Mouse (Mus musculus) midbrain, postnatal 0 days (tissue): ENCODE data around the gene Cox6b1. TPM values are rescaled to one million over a fixed set of nuclear protein-coding genes. Genes with fewer than 3 reads are reported as not detected.

ENCODE experiments used
- ATAC-seq: fragments of 200-750 bp; cut with Nextera tagmentation; 2 replicates; pipeline ENCODE4 v1.8.0; 2017; ENCODE audit warnings: moderate number of reproducible peaks, mild to moderate bottlenecking, moderate TSS enrichment, moderate library complexity; ENCODE audit not compliant: low FRiP score
- DNase-seq: peaks from one replicate; pipeline ENCODE4 v3.0.0-alpha.2; 2015; ENCODE audit warnings: low spot score
- H3K27ac ChIP-seq: fragments of 300-500 bp; sonication (generic); 2 replicates; pipeline ENCODE4 v1.5.1; 2014; ENCODE audit warnings: low read depth, mild to moderate bottlenecking, low read length, mixed read lengths
- H3K27me3 ChIP-seq: fragments of 300-500 bp; sonication (generic); 2 replicates; pipeline ENCODE4 v1.6.1; 2014; ENCODE audit warnings: low read length, control low read depth, mixed read lengths; ENCODE audit not compliant: insufficient read depth
- H3K36me3 ChIP-seq: fragments of 300-500 bp; sonication (generic); 2 replicates; pipeline ENCODE4 v1.6.1; 2014; ENCODE audit warnings: low read length, control low read depth, mixed read lengths; ENCODE audit not compliant: insufficient read depth
- H3K4me1 ChIP-seq: fragments of 300-500 bp; sonication (generic); 2 replicates; pipeline ENCODE4 v1.6.1; 2014; ENCODE audit warnings: mild to moderate bottlenecking, control low read depth, antibody characterized with exemption, low read length, mixed read lengths; ENCODE audit not compliant: insufficient read depth
- H3K4me2 ChIP-seq: fragments of 300-500 bp; sonication (generic); 2 replicates; pipeline ENCODE4 v1.6.1; 2014; ENCODE audit warnings: low read depth, mild to moderate bottlenecking, low read length, mixed read lengths; ENCODE audit not compliant: poor library complexity, severe bottlenecking
- H3K4me3 ChIP-seq: fragments of 300-500 bp; sonication (generic); 2 replicates; pipeline ENCODE4 v1.5.1; 2014; ENCODE audit warnings: low read depth, mild to moderate bottlenecking, low read length, moderate library complexity
- H3K9ac ChIP-seq: fragments of 300-500 bp; sonication (generic); replicated peaks from 2 replicates; pipeline ENCODE4 v1.6.1; 2014; ENCODE audit warnings: mild to moderate bottlenecking, low read length, moderate library complexity, mixed read lengths; ENCODE audit not compliant: poor library complexity, severe bottlenecking
- H3K9me3 ChIP-seq: fragments of 300-500 bp; sonication (generic); 2 replicates; pipeline ENCODE4 v1.6.1; 2016; ENCODE audit warnings: low read length, control low read depth
- CTCF ChIP-seq: IDR thresholded peaks from 2 replicates; pipeline ENCODE4 v1.5.1; 2016; ENCODE audit warnings: antibody characterized with exemption, mild to moderate bottlenecking
- whole genome bisulfite sequencing: fragments of 180-500 bp; shearing (Covaris S2); extraction: QIAGEN DNeasy Blood & Tissue Kit; methylation state at CpG from one replicate; pipeline ENCODE4 v1.1.7; 2014; 5-methylcytosine and 5-hydroxymethylcytosine counted together
- polyA plus RNA-seq: library from polyadenylated mRNA; unstranded; fragments of >200 nt; fragmentation: Nextera tagmentation; extraction: Ambion mirVana; gene quantifications from 2 replicates; pipeline ENCODE4 v1.2.1, GENCODE M21; 2015
- total RNA-seq: library from RNA; depleted of rRNA; stranded (reverse); fragments of >200 nt; gene quantifications from 2 replicates; pipeline ENCODE4 v1.2.3, GENCODE M21; 2014; rRNA removed

The Cox6b1 gene
- total RNA-seq (310 and 337 TPM in 2 replicates), polyA plus RNA-seq (1,351 and 1,409 TPM in 2 replicates)

DNA sequence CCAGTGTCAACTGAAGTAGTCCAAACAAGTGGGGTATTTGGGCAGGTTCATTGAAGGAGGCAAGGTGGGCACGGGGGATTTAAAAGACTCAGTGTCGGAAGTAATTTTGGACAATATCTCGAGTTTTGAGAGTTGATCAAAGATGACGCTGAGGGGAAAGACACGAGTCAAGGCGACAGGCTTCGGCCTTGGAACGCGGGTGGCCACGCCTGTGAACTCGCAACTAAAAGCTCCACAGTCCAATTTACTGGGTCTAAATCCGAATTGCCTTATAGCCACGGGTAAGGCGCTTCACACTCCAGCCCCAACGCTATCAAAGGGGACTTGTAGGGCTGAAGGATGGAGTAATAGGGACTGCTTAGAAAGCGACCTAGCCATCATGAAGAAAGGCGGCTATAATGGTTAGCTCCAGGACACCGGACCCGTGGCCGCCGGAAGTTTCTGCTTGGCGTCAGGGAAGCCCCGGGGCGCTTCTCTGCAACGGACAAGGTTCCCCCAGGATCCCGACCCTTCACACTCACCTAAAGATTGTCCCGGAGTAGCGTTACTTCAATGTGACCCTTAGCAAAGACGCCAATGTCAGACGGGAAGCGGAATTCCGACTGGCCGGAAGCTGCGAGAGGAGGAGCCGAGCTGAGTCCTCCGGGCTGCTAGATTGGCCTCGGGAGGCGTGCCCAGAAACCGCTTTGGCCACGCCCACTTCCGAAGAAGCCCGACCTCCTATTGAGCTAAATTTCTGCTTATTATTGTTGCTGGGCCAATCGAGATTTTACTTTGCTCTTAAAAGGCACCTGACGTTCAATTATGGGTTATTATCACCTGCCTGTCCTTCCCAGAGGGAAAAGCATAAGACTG, at the start of gene Cox6b1:
Gene Cox6b1 (minus strand): TSS at position 622 of the 855 bp plus-strand sequence.
- Histone ChIP-seq H3K9ac (peak within 1 kb of the TSS; percentile 82), H3K9me3 (no peaks in the 10 kb centered on the region), H3K36me3 (peaks cover 4% of the 10 kb centered on the region; the same call in 1 of the 2 replicates), H3K27ac (peak within 1 kb of the TSS; percentile 67), H3K4me3 (peak within 1 kb of the TSS; percentile 80), H3K27me3 (peaks cover under 1% of the 10 kb centered on the region; the same call in 1 of the 2 replicates), H3K4me2 (peak within 1 kb of the TSS; percentile 82), H3K4me1 (no peaks in the 10 kb centered on the region; the same call in 1 of the 2 replicates)
- peak; percentile 90 for ATAC-seq
- 2% methylated on average over 44 of the region's 44 CpGs for WGBS
- no peak for TF ChIP-seq CTCF
- peak; percentile 95 for DNase-seq

DNA sequence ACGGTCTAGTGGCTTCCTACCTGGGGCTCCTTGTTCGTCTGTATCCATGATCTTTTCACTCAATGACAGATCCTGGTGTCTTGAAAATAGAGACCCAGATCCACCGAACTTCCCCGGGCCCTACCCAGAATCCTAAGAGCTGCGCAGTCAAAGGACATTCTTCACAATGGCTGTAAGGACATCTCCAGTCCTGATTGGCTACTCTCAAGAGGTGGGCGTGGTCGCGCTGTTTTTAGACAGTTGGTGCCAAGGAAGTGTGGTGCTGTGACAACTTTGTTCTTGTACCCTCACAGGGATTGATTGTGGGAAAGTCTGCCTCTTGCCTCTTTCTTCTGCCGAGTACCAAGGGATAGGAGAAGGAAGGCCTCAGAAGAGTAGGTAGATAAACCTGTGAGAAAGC, 45.5 kb upstream of the Cox6b1 start, which contains the start of gene Pmis2:
Gene Pmis2 (minus strand): TSS at position 126 of the 400 bp plus-strand sequence.
- no peaks in the 10 kb centered on the region for H3K4me1 ChIP-seq
- no peak within 1 kb of the TSS for H3K4me3 ChIP-seq
- TF ChIP-seq CTCF = no peak
- H3K4me2 ChIP-seq = no peak within 1 kb of the TSS
- no peak within 1 kb of the TSS for H3K9ac ChIP-seq
- no peaks in the 10 kb centered on the region for H3K9me3 ChIP-seq
- WGBS = 71% methylated on average over 9 of the region's 9 CpGs
- H3K27me3 ChIP-seq = peaks cover 7% of the 10 kb centered on the region; the same call in 1 of the 2 replicates
- H3K27ac ChIP-seq = no peak within 1 kb of the TSS
- DNase-seq = no peak
- no peak for ATAC-seq
- H3K36me3 ChIP-seq = no peaks in the 10 kb centered on the region

DNA sequence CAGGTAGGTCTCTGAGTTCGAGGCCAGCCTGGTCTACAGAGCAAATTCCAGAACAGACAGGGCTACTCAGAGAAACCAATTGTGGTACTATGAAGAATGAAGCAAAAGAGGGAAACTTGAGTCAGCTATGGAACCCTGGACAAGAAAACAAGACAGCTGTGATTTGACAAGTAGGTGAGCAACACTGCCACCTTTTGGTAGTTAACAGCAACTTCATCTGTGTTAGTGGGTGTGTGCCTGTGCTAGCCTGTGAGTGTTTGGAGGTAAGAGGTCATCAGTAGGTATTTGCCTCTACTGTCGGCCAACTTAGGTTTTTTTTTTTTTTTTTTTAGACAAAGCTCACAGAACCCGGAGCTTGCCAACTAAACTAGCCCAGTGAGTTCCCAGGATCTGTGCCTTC, 43.3 kb upstream of the Cox6b1 start:
- Histone ChIP-seq H3K4me2 (no peak overlapping the region), H3K27ac (no peak overlapping the region), H3K4me1 (no peaks in the 10 kb centered on the region), H3K4me3 (no peak overlapping the region), H3K9ac (no peak overlapping the region), H3K36me3 (no peaks in the 10 kb centered on the region), H3K27me3 (peaks cover 7% of the 10 kb centered on the region; the same call in 1 of the 2 replicates), H3K9me3 (no peaks in the 10 kb centered on the region)
- DNase-seq (peak; percentile 8), ATAC-seq (no peak)
- TF ChIP-seq CTCF = peak; percentile 42
- 46% methylated on average over 3 of the region's 3 CpGs for WGBS

DNA sequence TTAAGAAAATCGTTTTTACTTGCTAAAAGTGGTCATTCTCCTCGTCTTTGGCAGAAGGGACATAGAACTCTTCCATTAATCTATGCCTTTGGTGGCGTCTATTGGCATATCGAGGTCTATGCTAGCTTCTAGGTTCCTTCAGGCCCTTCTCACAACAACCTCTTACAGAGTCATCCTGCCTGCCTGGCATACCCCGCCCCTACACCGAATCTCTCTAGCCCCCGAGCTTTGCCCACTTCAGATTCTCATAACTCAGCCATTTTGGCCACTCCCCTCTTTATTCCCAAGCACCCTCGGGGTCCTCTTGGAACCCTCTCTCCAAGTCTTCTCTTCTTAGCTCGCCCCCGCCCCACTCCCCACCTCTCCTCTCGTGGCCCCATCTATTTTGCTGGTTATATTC, 39.4 kb upstream of the Cox6b1 start:
- Histone ChIP-seq H3K27ac (peak overlapping the region; percentile 89), H3K9ac (peak overlapping the region; percentile 79), H3K9me3 (no peaks in the 10 kb centered on the region), H3K4me3 (peak overlapping the region; percentile 54), H3K36me3 (peaks cover 9% of the 10 kb centered on the region; the same call in 1 of the 2 replicates), H3K27me3 (peaks cover 7% of the 10 kb centered on the region; the same call in 1 of the 2 replicates), H3K4me1 (no peaks in the 10 kb centered on the region), H3K4me2 (peak overlapping the region; percentile 69)
- ATAC-seq (peak; percentile 70), DNase-seq (peak; percentile 53)
- no peak for TF ChIP-seq CTCF
- 2% methylated on average over 11 of the region's 11 CpGs for WGBS

DNA sequence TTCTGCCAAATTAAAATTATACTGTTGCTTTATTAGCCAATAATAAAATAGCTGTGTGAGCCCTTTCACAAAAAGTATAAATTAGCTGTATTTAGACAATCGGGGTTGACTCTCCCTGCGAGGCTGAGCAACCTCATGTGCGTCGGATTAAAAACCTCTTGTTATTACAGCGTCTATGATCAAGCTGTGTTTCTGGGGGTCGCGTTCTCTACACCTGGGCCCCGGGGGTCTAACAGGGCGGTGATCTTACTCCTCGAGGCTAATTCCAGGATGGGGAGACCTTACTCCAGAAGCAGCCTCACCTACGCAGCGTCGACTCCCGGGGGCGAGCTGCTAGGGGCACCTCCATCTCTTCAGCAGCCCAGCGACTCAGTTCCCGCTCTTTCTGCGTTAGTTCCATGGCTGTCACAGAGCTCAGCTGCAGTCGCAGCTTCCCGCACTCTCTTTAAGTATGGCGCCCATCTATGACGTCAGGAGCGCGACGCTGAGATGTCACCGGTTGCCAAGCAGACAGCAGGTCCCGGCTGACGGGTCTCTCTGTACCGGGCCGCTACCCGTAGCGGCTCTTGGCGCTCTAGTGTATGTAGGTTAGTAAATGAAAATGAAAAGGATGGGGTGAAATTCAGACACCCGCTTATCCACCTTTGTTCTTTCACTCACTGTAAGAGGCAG, 38.7 kb upstream of the Cox6b1 start, which contains the start of gene Haus5:
Gene Haus5 (minus strand): TSS at position 466 of the 672 bp plus-strand sequence.
- WGBS = 1% methylated on average over 34 of the region's 34 CpGs
- DNase-seq (peak; percentile 97), ATAC-seq (peak; percentile 92)
- Histone ChIP-seq H3K36me3 (peaks cover 13% of the 10 kb centered on the region; the same call in 1 of the 2 replicates), H3K27ac (peak within 1 kb of the TSS; percentile 89), H3K9ac (peak within 1 kb of the TSS; percentile 79), H3K9me3 (no peaks in the 10 kb centered on the region), H3K4me1 (no peaks in the 10 kb centered on the region), H3K4me2 (peak within 1 kb of the TSS; percentile 69), H3K4me3 (peak within 1 kb of the TSS; percentile 54), H3K27me3 (peaks cover 7% of the 10 kb centered on the region; the same call in 1 of the 2 replicates)
- no peak for TF ChIP-seq CTCF
